Mouse (Mus musculus): ENCODE measurements at regions not wholly inside any gene's neighbourhood (a gene's known extent, or its start where the extent isn't known, plus 50 kb on each side); places are given as distances from the start of the nearest gene placed in this dataset.

- no peak for DNase-seq (ENCODE audit: low read depth, low spot score)
Observed at GRCm38 (mm10) chr11:21478191-21478590, 93.8 kb upstream of the Wdpcp start.

GRCm38 (mm10) chr11:21470711-21471110 is 99.7 kb upstream of the Ugp2 start:
- DNase-seq (ENCODE audit: low read depth, low spot score): no peak

- peak; percentile 5 for DNase-seq (ENCODE audit: low read depth, low spot score)
Observed at GRCm38 (mm10) chr11:21468465-21468864, 97.5 kb upstream of the Ugp2 start.

- no peak for DNase-seq (ENCODE audit: low read depth, low spot score)
Observed at GRCm38 (mm10) chr11:21460011-21460410, 89.0 kb upstream of the Ugp2 start.

GRCm38 (mm10) chr11:21453308-21454106 is 82.5 kb upstream of the Ugp2 start:
- DNase-seq (ENCODE audit: low read depth, low spot score): peak; percentile 1

GRCm38 (mm10) chr11:21433726-21434125 is 62.7 kb upstream of the Ugp2 start:
- DNase-seq (ENCODE audit: low read depth, low spot score): no peak

GRCm38 (mm10) chr11:21430021-21430420 is 59.0 kb upstream of the Ugp2 start:
- DNase-seq (ENCODE audit: low read depth, low spot score): no peak

- DNase-seq (ENCODE audit: low read depth, low spot score): no peak
Observed at GRCm38 (mm10) chr11:21428749-21429148, 57.7 kb upstream of the Ugp2 start.

GRCm38 (mm10) chr11:21428013-21428317 is 57.0 kb upstream of the Ugp2 start:
- DNase-seq (ENCODE audit: low read depth, low spot score): no peak

- no peak for DNase-seq (ENCODE audit: low read depth, low spot score)
Observed at GRCm38 (mm10) chr11:21427291-21428012, 56.5 kb upstream of the Ugp2 start.

GRCm38 (mm10) chr11:21425480-21426101 is 54.6 kb upstream of the Ugp2 start:
- DNase-seq (ENCODE audit: low read depth, low spot score): no peak

- DNase-seq (ENCODE audit: low read depth, low spot score): no peak
Observed at GRCm38 (mm10) chr11:21424345-21424744, 53.3 kb upstream of the Ugp2 start.

- no peak for DNase-seq (ENCODE audit: low read depth, low spot score)
Observed at GRCm38 (mm10) chr11:21422281-21422878, 51.4 kb upstream of the Ugp2 start.

Measured in c-Kit-negative CD71-positive TER-119-positive erythroid progenitor cells, embryonic 14.5 days (primary cell).